Mouse (Mus musculus): ENCODE measurements at regions not wholly inside any gene's neighbourhood (a gene's known extent, or its start where the extent isn't known, plus 50 kb on each side); places are given as distances from the start of the nearest gene placed in this dataset.

DNA sequence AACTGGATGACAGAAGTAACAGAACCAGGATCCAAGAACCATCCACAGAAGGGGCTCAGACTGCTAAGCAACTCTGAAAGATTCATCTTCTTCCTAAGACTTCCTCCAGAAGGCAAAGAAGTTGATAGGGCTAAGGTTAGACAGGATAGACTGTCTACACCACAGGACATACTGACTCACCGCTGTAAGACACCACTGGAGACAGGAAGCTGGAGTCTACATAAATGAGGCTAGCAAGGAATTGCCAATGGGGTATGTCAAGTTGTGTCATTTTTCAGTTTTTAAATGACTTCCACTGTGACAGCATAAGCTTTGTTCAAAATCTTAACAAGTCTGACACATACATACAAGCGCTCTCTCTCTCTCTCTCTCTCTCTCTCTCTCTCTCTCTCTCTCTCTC lies 645.4 kb upstream of the Gm10131 start:
- WGBS = 95% methylated on average over 2 of the region's 2 CpGs
- Histone ChIP-seq H3K9me3 (replicated peaks) (no peaks in the 10 kb centered on the region), H3K27ac (replicated peaks) (no peak overlapping the region), H3K27me3 (ENCODE audit: low read depth, poor library complexity, severe bottlenecking) (no peaks in the 10 kb centered on the region), H3K36me3 (no peaks in the 10 kb centered on the region), H3K4me1 (peaks cover 4% of the 10 kb centered on the region; the same call in 1 of the 2 replicates), H3K4me3 (no peak overlapping the region)
- DNase-seq (ENCODE audit: low spot score) = no peak

GRCm38 (mm10) chr8:34756171-34756570 lies 644.6 kb upstream of the Gm10131 start:
- Histone ChIP-seq H3K27me3 (ENCODE audit: low read depth, poor library complexity, severe bottlenecking) (no peaks in the 10 kb centered on the region), H3K36me3 (no peaks in the 10 kb centered on the region), H3K4me3 (no peak overlapping the region), H3K27ac (replicated peaks) (no peak overlapping the region), H3K9me3 (replicated peaks) (no peaks in the 10 kb centered on the region), H3K4me1 (peaks cover 2% of the 10 kb centered on the region; the same call in 1 of the 2 replicates)
- no peak for DNase-seq (ENCODE audit: low spot score)
- 91% methylated on average over 4 of the region's 4 CpGs for WGBS

GRCm38 (mm10) chr8:34755480-34755879 lies 643.9 kb upstream of the Gm10131 start:
- no peak for DNase-seq (ENCODE audit: low spot score)
- Histone ChIP-seq H3K27ac (replicated peaks) (no peak overlapping the region), H3K27me3 (ENCODE audit: low read depth, poor library complexity, severe bottlenecking) (no peaks in the 10 kb centered on the region), H3K9me3 (replicated peaks) (no peaks in the 10 kb centered on the region), H3K36me3 (no peaks in the 10 kb centered on the region), H3K4me1 (no peaks in the 10 kb centered on the region), H3K4me3 (no peak overlapping the region)
- WGBS = 89% methylated on average over 4 of the region's 4 CpGs

GRCm38 (mm10) chr8:34753046-34753445 lies 641.5 kb upstream of the Gm10131 start:
- Histone ChIP-seq H3K4me1 (no peaks in the 10 kb centered on the region), H3K27me3 (ENCODE audit: low read depth, poor library complexity, severe bottlenecking) (no peaks in the 10 kb centered on the region), H3K27ac (replicated peaks) (no peak overlapping the region), H3K4me3 (no peak overlapping the region), H3K36me3 (no peaks in the 10 kb centered on the region), H3K9me3 (replicated peaks) (no peaks in the 10 kb centered on the region)
- 77% methylated on average over 10 of the region's 10 CpGs for WGBS
- no peak for DNase-seq (ENCODE audit: low spot score)

GRCm38 (mm10) chr8:34748521-34748920 lies 637.0 kb upstream of the Gm10131 start:
- 71% methylated on average over 8 of the region's 8 CpGs for WGBS
- Histone ChIP-seq H3K4me3 (no peak overlapping the region), H3K27me3 (ENCODE audit: low read depth, poor library complexity, severe bottlenecking) (no peaks in the 10 kb centered on the region), H3K27ac (replicated peaks) (no peak overlapping the region), H3K36me3 (no peaks in the 10 kb centered on the region), H3K9me3 (replicated peaks) (no peaks in the 10 kb centered on the region), H3K4me1 (no peaks in the 10 kb centered on the region)
- DNase-seq (ENCODE audit: low spot score) = no peak

DNA sequence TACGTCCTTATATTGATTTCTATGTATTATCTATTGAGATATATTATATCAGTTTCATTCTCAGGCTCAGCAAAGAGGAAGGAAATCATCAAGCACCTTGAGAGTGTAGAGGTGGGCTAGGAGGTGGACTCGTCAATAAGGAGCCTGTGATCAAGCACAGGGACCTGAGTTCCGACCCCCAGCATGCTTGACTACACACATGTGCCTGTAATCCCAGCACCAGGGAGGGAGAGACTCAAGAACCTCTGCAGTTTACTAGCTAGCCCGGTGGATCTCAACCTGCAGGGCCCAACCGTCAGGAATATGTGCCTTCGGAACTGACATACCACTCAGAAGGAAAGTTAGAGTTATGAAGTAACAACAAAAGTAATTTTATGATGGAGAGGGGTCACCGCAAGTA lies 634.2 kb upstream of the Gm10131 start:
- Histone ChIP-seq H3K27ac (replicated peaks) (no peak overlapping the region), H3K4me3 (no peak overlapping the region), H3K27me3 (ENCODE audit: low read depth, poor library complexity, severe bottlenecking) (no peaks in the 10 kb centered on the region), H3K4me1 (no peaks in the 10 kb centered on the region), H3K9me3 (replicated peaks) (no peaks in the 10 kb centered on the region), H3K36me3 (no peaks in the 10 kb centered on the region)
- 93% methylated on average over 7 of the region's 7 CpGs for WGBS
- DNase-seq (ENCODE audit: low spot score) = no peak

- Histone ChIP-seq H3K36me3 (no peaks in the 10 kb centered on the region), H3K9me3 (replicated peaks) (no peaks in the 10 kb centered on the region), H3K27ac (replicated peaks) (no peak overlapping the region), H3K27me3 (ENCODE audit: low read depth, poor library complexity, severe bottlenecking) (no peaks in the 10 kb centered on the region), H3K4me3 (no peak overlapping the region), H3K4me1 (no peaks in the 10 kb centered on the region)
- WGBS = 71% methylated on average over 4 of the region's 4 CpGs
- DNase-seq (ENCODE audit: low spot score) = no peak
Observed at GRCm38 (mm10) chr8:34744682-34745081, 633.1 kb upstream of the Gm10131 start.

DNA sequence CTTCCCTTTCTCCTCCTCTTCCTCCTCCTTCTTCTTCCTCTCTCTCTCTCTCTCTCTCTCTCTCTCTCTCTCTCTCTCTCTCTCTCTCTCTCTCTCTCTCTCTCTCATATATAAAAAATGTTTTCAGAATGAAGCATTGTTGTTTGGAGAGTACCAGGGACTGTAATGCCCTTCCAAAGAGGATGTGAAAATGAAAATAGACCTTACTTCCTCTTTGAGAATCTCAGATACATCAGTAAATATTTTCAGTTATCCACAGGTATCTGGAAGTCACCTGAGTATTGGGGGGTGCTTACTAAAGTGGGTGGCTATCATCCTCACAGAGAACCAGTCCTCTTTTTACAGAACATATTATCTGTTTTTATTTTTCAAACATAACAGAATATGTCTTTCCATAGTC lies 632.6 kb upstream of the Gm10131 start:
- Histone ChIP-seq H3K27me3 (ENCODE audit: low read depth, poor library complexity, severe bottlenecking) (no peaks in the 10 kb centered on the region), H3K4me3 (no peak overlapping the region), H3K4me1 (no peaks in the 10 kb centered on the region), H3K27ac (replicated peaks) (no peak overlapping the region), H3K9me3 (replicated peaks) (no peaks in the 10 kb centered on the region), H3K36me3 (no peaks in the 10 kb centered on the region)
- DNase-seq (ENCODE audit: low spot score) = no peak

DNA sequence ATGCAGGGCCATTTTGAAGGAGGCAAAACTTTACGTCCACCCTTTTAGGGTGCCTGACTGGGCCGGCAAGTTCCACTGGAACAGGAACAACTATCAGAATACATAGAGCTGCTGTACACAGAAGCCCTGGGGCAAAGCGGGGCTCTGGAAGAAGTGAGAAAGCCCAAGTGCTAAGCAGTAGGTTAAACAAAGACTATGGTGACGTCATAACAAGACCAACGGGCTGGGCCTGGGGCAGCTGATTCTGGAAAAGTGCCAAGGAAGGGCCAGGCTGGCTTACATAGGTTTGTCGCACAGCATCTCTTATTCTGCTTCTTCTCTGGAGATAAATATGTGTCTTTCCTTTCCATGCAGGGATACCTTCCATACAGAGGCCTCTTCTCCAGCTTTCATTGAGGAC lies 631.6 kb upstream of the Gm10131 start:
- Histone ChIP-seq H3K27ac (replicated peaks) (no peak overlapping the region), H3K36me3 (no peaks in the 10 kb centered on the region), H3K4me1 (no peaks in the 10 kb centered on the region), H3K9me3 (replicated peaks) (no peaks in the 10 kb centered on the region), H3K27me3 (ENCODE audit: low read depth, poor library complexity, severe bottlenecking) (no peaks in the 10 kb centered on the region), H3K4me3 (no peak overlapping the region)
- DNase-seq (ENCODE audit: low spot score) = no peak
- WGBS = 80% methylated on average over 6 of the region's 6 CpGs

DNA sequence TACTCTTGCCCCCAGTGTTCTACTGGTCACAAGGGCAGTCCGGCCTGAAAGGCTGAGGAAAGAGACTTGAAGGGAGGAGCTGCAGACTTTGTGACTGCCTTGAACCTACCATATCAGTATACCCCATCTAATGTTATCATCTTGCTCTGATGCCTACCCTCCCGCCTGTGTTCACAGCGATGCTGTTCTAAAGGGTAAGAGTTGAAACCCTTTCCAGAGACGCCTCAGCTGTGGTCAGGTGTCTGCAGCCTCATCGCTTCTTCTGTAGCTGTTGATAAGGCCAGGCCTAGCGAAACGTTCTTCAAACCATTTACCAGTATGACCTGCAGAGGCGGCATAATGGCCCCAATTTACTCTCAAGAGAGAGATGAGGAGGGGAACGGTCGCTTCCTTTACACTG lies 629.3 kb upstream of the Gm10131 start:
- no peaks in the 10 kb centered on the region for H3K4me1 ChIP-seq
- WGBS = 94% methylated on average over 10 of the region's 10 CpGs
- H3K27me3 ChIP-seq (ENCODE audit: low read depth, poor library complexity, severe bottlenecking) = no peaks in the 10 kb centered on the region
- no peaks in the 10 kb centered on the region for H3K9me3 ChIP-seq (replicated peaks)
- H3K4me3 ChIP-seq = no peak overlapping the region
- DNase-seq (ENCODE audit: low spot score) = no peak
- no peak overlapping the region for H3K27ac ChIP-seq (replicated peaks)
- no peaks in the 10 kb centered on the region for H3K36me3 ChIP-seq

DNA sequence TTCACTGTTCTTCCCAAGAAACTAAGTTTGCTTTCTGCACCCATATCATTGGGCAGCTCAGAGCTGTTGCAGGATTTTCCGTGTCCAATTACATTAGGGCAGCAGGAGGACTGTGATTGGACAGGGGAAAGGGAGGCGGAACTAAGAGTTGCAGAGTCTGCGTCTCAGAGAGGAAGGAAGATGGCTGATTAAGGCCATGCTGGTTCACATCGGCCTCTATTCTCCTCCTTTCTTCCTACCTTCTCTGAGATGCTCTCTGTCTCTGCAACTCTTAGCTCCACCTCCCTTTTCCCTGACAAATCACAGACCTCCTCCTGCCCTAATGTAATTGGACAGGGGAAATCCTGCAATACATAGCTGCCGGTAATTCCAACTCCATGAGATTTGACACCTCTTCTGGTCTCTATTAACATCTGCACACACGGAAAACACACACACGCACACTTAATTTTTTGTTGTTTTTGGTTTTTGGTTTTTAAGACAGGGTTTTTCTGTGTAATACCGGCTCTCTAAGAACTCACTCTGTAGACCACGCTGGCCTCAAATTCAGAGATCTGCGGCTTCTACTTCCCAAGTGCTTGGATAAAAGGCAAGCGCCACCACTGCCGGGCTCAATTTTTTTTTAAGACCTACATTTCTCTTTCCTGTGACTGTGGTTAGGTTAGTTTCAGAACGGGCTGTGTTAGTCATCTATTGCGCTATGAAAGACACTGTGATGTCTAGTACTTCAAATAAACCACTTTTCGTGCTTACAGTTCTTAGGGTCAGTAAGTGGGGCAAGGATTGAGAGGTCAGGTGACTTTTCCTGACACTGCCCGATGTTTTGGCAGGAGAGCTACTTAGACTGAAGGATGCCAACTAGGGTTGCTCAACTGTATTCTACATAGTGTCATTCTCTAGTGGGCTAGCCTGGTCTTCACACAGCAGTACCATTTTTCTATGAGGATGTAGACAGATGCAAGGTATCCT lies 628.6 kb upstream of the Gm10131 start:
- H3K27me3 ChIP-seq (ENCODE audit: low read depth, poor library complexity, severe bottlenecking) = no peaks in the 10 kb centered on the region
- WGBS = 92% methylated on average over 16 of the region's 16 CpGs
- H3K9me3 ChIP-seq (replicated peaks) = no peaks in the 10 kb centered on the region
- no peaks in the 10 kb centered on the region for H3K36me3 ChIP-seq
- no peak overlapping the region for H3K27ac ChIP-seq (replicated peaks)
- H3K4me1 ChIP-seq = no peaks in the 10 kb centered on the region
- DNase-seq (ENCODE audit: low spot score) = no peak
- no peak overlapping the region for H3K4me3 ChIP-seq

DNA sequence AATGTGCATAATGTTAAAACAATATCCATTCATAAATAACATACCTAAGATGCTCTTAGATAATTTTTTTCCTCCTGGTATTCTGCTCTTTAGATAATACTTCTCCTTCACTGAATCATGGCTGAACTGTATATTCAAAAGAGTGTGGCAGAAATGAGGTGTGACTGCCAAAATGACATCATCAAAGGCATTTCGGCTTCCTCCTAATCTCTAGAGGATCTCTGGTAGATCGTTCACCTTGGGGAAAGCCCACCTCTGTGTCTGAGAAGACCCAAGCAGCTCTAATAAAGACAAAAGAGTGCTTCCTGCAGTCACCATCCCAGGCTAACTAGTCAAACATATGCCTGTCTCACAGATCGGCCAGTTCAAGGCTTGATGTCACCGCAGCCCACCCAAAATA lies 624.7 kb upstream of the Gm10131 start:
- Histone ChIP-seq H3K9me3 (replicated peaks) (no peaks in the 10 kb centered on the region), H3K27me3 (ENCODE audit: low read depth, poor library complexity, severe bottlenecking) (peaks cover 11% of the 10 kb centered on the region), H3K4me3 (no peak overlapping the region), H3K4me1 (peaks cover 21% of the 10 kb centered on the region), H3K36me3 (no peaks in the 10 kb centered on the region), H3K27ac (replicated peaks) (no peak overlapping the region)
- WGBS = 91% methylated on average over 4 of the region's 4 CpGs
- no peak for DNase-seq (ENCODE audit: low spot score)

- H3K4me3 ChIP-seq = no peak overlapping the region
- H3K9me3 ChIP-seq (replicated peaks) = no peaks in the 10 kb centered on the region
- no peak for DNase-seq (ENCODE audit: low spot score)
- H3K36me3 ChIP-seq = no peaks in the 10 kb centered on the region
- no peak overlapping the region for H3K27ac ChIP-seq (replicated peaks)
- H3K4me1 ChIP-seq = peaks cover 21% of the 10 kb centered on the region
- 88% methylated on average over 4 of the region's 4 CpGs for WGBS
- peaks cover 11% of the 10 kb centered on the region for H3K27me3 ChIP-seq (ENCODE audit: low read depth, poor library complexity, severe bottlenecking)
Observed at GRCm38 (mm10) chr8:34735006-34735405, 623.5 kb upstream of the Gm10131 start.
